Mouse (Mus musculus) embryo, embryonic 9.5 days (tissue): ENCODE data around the gene Mrtfb.

Experiments
- DNase-seq: peaks from one replicate; pipeline ENCODE4 v3.0.0-alpha.2; 2017; ENCODE audit errors: extremely low spot score

Mrtfb gene

DNA sequence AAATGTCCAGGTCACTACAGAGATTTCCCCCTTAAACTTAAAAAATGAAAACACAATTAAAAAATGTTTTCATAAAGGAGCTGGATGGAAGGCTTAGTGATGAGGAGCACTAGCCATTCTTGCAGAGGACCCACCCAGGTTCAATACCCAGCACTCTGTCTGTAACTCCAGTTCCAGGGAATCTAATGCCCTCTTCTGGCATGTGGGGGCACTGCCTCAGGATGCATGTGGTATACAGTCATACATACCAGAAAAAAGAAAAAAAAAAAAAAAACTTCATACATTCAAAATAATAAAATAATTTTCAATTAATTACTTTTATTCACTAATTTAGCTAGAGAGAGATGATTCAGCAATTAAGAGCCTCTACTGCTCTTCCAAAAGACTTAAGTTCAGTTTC lies 95.0 kb downstream of the Mrtfb start:
- DNase-seq: no peak

DNA sequence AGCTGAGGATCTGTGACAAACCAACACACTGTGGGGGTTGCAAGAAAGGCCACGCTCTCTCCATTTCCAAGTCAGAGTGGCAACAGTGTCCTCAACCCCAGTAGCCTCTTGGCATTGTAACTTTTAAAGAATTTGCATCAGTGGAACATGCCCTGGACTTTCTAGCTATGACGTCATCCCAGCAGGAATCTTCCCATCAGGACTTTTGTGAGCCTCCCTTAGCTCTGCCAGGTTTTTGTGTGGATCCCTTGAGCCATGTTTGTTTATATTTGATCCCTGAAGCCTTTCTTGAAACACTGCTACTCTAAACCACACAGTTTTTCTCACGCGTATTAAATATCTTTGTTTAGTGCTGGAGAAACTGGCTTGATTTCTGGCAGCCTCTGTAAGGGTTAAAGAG lies 97.6 kb downstream of the Mrtfb start:
- no peak for DNase-seq

DNA sequence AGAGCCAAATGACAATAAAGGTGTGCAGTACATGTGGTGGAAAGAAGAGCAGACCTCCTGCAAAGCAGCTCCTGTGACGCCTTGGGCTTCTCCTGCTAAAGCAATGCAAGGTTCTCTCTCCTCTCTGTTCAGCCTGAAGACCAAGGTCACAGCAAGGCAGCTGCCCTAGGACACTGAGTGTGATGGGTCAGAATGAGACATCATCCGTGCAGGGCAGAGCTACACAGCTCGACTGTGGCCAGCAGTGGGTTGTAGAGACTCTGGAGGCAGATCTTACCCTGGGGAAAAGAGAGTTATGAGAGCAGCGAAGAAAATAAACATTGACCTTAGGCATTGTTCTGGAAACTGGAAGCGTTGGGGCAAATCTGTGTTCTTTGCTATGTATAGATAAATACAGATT lies 98.2 kb downstream of the Mrtfb start:
- DNase-seq: no peak

DNA sequence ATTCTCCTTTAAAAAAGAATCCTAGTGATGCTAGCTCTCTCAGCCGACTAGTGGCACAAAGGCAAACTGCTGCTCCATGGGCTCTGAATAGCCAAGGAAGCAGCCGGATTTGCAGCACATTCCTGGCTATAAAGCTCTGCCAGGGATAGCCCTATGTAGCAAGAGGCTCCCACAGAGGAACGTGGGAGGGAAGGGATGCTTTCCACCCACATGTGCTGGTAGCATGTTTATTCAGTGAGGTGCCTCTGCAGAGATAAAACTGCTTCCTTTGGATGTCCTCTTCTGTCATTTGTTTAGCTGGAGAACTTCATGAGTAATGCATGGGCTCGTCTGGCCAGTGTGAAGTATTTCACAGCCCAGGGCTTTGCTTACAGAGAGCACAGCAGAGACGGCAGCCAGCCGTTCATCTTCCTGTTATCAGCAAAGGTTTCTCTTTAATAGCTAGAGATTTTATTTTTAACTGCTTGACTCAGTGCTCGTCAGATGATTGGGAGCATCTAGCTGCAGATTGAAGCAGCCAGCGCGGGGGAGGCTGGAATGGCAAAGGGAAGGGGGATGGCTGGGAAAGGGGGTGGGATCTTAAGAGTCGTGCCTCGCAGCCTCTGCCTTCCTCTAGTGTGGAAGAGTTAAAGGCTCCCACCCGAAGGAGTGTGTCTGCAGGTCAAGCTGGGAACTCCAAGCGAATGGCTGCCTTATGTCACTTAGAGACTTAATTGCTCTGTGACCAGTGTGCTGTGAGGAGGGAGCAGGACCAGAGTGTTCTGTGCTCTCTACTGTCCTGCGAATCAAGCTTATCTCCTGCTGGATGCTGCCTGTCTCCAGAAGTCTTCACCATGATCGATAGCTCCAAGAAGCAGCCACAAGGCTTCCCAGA lies 101.8 kb downstream of the Mrtfb start:
- DNase-seq: peak; percentile 52

DNA sequence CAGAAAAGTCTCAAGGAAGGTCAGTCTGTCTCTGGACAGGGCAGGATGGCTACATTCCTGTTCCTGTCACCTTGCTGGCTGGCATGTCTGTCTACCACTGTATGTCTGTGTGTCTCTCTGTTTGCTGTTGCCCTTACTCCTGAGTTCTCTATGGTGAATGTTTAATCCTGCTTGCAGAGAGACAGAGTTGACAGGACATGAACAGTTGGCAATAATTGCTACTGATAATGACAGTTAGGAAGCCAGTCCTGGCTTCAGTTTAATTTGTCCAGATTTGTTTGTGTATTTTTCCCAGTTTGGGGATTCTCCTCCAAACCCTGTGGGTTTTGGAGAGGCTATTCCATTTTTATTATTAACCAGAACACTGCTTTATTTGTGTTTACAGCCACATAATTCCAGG lies 102.5 kb downstream of the Mrtfb start:
- DNase-seq: no peak

DNA sequence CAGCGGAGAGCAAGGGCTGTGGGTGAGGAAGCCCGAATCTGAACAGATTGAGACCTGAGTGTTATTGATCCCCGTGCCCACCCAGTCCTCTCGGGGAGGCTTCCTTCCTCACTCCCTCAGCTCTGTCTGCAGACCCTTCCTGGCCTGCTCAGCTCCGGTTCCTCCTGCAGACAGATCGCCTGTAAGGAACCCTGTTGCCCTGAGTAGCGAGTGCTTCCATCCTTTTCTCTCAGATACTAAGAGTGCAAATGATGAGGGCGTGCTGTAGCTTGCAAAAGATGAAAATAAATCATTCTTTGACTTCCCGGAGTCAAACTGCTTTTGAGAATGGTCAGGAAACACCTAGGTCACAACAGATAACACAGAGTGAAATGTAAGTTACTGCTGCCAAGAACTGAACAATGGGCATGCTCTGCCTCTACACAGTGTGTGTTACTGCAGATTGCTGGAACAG lies 103.2 kb downstream of the Mrtfb start:
- DNase-seq: no peak

DNA sequence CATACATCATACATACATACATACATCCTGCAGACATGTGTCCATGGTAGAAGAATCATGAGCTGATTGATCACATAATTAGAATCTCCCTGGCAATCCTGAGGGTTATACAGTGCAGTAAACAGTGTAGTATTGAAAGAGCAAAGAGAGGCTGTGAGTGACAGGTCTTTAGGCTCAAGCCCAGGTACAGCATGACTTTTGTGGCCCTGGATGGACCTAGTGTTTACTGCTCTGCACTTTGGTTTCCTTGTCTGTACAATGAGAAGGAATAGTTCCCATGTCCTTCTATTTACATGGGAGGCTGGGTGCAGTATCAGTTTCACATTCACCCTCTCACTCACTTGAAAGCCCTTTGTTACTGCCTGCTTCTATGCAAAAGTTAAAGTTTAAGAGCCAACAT lies 103.9 kb downstream of the Mrtfb start:
- DNase-seq: no peak

DNA sequence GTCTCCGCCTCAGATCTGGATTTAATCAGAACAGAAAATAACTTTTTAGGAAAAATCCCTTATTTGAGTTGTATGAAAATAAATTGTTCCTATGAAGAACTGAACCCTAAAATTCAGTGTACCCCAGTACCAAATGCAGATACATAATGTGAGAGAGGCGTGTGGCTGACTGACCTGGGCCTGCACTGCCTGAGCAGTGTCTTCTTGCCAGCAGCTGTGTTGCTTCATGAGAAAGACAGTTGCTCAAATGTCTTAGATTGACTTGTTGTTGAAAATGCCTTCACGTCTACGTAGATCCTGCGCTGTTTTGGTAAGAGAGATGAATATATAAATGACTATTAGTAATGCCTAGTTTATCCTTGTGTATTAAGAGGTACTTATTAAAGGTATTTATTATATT lies 104.6 kb downstream of the Mrtfb start:
- no peak for DNase-seq

DNA sequence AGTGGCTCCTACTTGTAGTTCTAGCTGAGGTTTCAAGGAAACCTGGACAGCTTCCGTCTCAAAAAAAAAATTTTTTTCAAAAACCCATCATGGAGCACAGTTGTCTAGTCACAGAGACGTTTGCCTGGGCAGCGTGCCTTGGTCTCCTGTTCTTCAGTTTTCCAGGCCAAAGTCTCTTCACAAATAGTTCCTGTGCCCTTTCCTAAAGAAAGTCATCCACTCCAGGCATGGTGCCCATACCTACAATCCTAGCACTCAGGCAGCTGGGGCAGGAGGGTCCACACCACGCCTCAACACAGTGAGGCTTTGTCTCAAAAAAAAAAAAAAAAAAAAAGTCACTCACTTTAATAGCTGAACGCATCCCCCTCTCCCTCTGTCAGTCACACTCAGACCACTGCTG lies 106.9 kb downstream of the Mrtfb start:
- no peak for DNase-seq

DNA sequence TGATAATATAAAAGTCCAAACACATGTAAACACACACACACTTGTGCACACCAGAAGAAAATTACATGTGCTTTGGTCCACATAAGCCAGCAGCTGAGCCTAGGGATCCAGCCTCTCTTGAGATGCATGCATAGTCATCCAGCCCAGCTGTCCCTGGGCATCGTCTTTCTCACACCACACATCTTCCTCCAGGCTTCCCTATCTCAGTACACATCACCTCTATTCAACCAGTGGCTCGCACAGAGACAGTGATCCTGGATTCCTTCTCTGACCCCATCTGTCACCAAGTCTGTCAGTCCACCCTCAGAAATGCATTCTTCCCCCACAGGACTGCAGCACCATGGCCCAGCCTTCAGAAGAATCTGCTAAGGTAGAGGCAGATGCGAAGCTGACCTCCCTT lies 107.9 kb downstream of the Mrtfb start:
- peak; percentile 15 for DNase-seq

DNA sequence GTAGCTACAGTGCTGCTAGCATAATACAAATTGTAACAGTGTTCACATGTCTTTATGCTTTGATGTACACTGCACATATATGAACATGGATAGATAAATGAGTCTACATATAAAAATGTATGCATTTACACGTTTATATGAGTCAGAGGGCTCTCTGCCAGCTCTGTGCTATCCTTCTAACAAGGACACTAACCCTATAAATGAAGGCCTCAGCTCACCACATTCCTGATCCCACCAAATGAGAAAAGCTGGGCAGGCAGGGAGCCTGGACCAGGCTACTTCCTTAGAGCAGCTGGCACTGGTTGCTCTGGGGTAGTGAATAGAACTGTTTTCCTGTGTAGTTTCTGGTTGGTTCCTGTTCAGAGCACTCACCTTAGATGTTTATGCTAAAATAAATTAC lies 110.0 kb downstream of the Mrtfb start:
- DNase-seq: no peak

DNA sequence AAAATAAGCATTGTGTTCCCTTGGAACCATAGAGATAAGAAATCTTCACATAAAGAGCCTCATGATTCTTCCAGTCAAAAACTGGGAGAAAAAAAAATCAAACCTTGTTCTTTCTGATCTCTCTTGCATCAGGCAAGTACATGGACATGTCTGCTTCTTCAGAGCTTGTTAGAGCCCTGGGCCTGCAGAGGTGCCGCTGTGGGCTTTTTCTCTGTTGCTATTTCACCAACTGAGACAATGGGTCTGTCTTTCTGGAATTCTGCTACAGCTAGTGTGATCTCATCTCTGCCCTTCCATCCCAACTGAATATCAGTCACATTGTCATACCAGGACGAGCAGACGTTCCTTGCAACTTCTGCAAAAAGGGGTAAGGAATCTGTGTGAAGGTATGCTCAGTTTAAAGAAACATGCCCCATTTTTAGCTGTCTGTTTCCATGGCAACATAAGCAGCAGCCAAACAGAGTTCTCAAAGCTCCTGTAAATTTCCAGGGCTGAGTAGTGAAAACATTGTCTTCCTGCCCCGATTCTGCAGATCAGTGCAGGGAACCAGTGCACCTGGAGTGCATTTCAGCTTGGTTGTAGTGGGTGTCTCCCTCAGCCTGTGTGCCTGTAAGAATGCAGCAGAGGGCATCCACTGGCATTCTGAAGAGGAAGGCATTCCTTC lies 110.7 kb downstream of the Mrtfb start:
- peak; percentile 18 for DNase-seq

DNA sequence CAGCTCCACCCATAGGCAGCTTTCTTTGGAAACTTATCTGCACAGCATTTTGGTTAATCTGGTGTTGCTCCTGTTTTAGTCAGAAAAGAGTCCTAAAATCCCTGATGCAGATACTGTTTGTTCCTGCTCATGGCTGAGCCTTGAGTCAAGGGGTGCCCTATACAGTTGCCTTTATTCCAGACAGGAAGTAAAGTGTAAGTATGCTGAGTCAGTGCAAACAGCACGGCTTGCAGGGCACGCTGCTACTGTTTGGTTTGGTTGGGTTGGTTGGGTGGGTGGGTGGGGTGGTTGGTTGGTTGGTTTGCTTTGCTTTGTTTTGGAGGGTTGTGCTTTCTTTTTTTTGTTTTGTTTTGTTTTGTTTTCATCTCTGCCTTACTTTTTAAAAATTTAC lies 111.2 kb downstream of the Mrtfb start:
- no peak for DNase-seq

DNA sequence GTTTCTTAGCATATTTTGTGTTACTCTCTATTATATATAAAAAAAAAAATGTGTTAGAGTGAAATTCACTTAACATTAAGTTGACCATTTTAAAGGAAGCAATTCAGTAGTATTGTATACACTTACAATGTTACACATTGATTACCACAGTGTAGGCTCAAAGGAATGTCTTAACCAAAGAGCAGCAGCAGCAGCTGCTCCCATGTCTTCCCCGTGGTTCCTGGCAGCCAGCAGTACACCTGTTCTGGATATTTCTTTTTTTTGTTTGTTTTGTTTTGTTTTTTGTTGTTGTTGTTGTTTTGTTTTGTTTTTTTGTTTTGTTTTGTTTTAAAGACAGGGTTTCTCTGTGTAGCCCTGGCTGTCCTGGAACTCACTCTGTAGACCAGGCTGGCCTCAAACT lies 112.4 kb downstream of the Mrtfb start:
- no peak for DNase-seq

DNA sequence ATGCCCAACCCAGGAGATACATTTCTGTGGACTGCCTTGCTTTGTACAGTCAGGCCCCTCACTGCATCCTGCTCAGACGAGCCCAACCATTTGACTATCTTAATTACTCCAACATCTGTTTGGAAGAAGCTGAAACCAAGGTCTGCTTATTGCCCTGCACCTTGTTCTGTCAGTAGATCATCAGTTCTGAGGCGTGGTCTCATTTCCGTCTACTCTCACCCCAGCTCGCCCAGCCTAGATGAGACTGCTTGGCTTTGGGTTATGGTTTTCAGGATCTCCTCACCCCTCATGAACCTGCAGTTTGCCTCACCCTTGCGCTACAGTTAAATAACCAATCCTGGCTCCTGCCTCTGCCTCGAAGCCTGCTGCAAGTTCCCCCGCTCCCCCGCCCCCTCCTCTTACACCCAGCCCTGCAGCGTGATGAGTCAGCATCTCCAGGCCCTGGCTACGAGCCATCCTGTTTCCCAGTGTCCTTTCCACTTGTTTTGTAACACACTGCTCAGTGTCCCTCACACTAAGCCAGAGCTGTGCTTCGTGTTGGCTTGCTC lies 115.5 kb downstream of the Mrtfb start:
- peak; percentile 63 for DNase-seq

DNA sequence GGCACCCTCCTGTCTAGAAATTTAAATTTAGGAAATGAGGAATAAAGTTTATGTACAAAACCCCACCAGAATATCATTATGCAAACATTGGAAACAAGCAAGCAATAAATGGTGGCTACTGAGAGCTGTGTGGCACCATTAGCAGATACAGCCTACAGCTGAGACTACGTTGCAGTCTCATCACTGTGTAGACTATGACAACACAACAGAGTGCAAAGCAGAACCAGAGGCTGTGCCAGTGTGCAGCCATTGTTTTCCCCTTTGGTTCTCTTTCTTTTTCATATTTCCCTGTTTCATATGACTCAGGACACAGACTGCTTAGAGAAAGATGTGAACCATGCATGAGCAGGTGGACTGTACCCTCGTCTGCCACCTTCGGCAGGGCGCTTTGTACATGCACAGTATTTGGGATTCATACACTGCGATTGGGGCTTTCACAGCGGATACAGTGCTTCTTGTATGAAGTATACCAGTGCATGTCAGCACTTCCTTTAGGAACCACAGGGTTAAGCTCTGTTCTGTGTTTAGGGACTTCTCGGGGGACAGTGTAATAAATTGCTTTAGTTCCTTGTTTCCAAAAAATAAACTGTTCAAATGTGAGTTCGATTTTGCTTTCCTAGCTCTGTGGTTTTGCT lies 116.7 kb downstream of the Mrtfb start:
- DNase-seq: no peak

DNA sequence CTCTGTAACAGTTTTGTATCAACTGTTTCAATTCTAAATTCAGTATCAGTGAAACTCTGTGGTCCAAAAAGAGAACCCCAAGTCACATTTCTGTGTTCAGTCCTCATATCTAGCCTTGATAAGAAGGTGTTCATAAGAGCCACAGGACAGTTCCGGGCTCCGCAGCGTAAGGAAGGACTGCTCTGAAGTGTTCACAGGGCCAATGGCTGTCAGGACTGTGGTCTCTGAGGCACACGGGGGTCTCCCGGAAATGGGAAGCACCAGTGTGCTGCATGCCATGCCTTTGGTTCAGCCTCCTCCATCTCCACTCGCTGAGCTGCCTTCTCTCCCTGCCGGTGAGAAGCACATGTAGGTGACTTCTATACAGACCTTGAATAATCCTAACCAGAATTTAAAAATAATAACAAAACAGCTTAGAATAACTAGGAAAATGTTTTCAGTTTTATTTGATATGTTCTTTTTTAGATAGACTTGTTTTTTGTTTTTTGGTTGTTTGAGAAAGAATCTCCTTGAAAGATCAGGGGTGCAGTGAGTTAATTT lies 120.7 kb downstream of the Mrtfb start:
- DNase-seq: no peak

DNA sequence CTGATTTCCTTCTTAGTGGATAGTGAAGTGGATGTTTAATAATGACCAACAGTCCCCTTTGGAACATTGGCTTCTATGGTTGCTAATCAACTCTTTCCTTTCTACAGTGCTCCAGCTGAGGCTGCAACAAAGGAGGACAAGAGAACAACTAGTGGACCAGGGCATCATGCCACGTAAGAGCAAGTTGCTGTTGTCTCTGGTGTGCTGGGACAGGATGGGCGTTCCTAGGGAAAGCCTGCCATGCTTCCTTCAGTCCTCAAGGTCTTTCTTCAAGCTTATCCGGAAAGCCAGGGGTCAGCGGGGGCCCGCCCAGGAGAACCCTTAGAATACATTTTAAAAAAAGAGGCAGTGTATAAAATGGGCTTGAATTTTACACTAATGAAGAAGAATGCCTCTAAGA lies 121.9 kb downstream of the Mrtfb start:
- DNase-seq: no peak

DNA sequence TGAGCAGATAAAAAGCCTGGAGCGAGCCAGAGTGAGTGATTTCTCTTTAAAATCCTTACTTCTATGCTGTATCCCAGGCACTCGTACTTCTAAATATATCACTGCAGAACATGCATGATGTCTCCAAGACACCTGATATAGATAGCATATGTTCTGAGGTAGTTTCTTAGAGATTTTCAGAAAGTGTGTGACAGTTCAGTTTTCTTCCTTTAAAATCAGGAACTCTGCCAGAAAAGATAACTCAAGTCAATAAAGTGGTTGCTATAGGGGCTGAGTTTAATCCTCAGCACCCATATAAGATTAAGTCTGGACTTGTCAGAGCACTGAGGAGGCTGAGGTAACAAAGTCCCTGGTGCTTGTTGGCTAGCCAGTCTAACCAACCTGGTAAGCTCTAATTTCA lies 123.6 kb downstream of the Mrtfb start:
- DNase-seq: no peak

DNA sequence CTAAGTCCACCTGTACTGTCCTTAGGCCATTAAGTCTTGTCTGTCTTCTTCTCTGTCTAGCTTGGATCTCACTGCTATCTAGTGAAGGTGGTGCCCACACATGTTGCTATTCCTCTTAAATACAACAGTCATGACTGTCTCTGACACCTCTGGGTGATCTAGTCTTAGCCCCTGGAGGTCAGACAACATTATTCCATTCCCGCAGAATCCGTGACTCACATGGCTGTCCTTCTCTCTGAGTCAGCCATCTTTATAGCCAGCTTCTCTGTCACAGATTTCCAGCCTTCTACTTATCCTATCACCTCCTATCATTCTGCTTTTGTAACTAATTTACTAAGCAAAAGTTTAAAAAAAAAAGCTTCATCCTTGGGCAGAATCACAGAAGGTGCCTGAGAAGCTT lies 125.5 kb downstream of the Mrtfb start:
- no peak for DNase-seq

DNA sequence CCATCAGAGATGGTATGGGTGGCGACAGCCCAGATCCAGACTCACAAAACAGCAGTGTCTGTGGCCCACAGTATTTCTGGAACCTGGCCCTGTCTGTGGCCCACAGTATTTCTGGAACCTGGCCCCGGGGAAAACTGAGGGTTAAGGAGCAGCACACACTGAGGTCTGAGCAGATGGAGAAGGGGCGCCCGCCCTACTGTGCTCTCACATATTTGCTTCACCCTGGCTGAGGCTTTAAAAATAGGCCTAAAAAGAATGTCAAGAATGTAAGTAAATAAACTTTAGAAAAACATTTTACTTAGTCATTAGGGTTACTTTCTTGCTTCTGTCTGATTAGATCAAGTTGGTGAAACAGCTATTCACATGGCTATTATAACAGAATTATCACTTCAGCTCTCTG lies 131.0 kb downstream of the Mrtfb start:
- no peak for DNase-seq

DNA sequence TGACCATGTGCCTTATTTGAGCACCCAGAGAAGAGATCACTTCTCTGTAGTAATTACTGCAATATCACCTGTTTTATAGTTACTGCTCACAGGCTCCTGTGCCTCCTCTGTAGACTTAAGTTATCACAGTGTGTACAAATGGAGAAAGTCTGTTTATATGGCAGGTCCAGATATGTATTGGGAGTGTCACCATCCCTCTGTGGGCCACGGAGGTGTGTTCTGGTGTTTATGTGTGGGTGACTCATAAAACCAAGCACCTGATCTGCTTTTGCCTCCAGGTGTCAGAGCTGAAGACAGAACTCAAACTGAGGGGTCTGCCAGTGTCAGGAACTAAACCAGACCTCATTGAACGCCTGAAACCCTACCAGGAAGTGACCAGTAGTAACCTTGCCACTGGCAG lies 144.1 kb downstream of the Mrtfb start:
- no peak for DNase-seq
